Mouse (Mus musculus) left cerebral cortex, postnatal 36 days (tissue): ENCODE measurements around the gene Ahdc1. TPM values are rescaled to one million over a fixed set of nuclear protein-coding genes. Genes with fewer than 3 reads are reported as not detected.
A peak's percentile ranks its signal among the peaks of the same experiment; 100 is the strongest.

ENCODE experiments used
- DNase-seq, 2 experiments: peaks; one replicate each; pipeline ENCODE4 v3.0.0; 2021 to 2022; ENCODE audit warnings: low spot score in 2 of 2, mixed read lengths in 1 of 2
- intact Hi-C: fragments of 180-260 bp; cut with DNase I; formaldehyde crosslinking; loops from one replicate; pipeline ENCODE4 v1.15.1; 2025
- total RNA-seq, 2 experiments: library from RNA; stranded (reverse); gene quantifications; 2 replicates each; pipeline ENCODE4 v1.2.3; 2021

The Ahdc1 gene
- total RNA-seq, 2 experiments from 2014 or later = 91.3 to 110 TPM

DNA sequence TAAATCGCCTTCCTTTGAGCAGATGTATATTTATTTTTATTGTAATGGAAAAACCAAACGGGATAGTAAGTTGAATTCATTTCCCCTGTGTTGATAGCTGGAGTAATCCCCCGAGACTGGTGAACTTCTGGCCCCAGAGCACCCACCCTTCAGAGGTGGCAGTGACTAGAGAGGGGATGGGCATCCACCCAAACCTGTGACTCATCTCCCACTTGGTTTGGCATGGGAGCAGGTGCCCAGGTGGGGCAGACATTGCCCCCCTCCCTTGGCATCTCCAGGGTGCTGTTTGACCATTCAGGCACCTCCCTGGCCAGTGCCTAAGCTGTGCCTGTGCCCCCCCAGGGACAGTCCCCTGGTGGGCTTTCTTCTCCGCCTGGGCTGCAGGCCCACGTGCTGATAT lies 3.0 kb downstream of the Ahdc1 start:
- intact Hi-C loops = loop anchor here (5.0 kb wide), 2 partner anchors 113 to 198 kb away; partner anchors contain the start of genes Cd164l2 and Gpr3
- DNase-seq = no peak

DNA sequence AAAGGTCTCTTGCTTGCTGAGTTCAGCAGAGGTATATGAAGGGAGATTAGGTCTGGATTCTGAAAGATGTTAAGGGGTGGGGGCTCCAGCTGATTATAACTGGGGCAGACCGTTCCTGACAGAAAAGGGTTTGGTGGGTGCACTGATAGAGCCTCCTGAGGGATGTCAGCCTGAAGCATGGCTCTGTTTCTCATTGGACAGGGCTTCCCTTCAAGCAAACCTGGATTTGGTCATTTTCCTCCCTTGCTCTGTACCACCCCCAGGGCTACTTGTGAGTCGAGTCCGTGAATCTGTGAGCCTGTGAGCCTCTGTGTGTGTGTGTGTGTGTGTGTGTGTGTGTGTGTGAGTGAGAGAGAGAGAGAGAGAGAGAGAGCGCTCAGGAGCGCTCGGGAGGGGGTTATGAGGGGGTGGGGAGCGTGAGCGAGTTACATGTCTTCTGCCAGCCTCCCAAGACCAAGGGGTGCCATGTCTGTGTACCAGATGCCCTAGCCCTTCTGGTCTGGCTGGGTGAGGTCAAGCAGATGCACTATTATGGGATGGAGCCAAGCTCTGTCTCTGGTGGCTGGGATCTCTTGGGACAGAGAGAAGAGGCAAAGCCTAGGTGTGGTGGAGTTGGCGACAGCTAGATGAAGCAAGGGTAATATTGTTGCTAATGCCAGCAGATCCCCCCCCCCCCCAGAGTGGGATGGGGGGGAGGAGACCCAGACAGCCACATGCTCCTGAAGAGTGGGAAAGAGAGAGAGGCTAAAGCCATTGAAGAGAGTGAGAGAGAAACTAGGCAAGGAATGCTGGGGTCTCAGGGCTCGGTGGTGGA lies 4.0 kb downstream of the Ahdc1 start:
- DNase-seq = no peak
- intact Hi-C loops = loop anchor here (5.0 kb wide), 2 partner anchors 112 to 197 kb away; partner anchors contain the start of genes Cd164l2 and Gpr3

DNA sequence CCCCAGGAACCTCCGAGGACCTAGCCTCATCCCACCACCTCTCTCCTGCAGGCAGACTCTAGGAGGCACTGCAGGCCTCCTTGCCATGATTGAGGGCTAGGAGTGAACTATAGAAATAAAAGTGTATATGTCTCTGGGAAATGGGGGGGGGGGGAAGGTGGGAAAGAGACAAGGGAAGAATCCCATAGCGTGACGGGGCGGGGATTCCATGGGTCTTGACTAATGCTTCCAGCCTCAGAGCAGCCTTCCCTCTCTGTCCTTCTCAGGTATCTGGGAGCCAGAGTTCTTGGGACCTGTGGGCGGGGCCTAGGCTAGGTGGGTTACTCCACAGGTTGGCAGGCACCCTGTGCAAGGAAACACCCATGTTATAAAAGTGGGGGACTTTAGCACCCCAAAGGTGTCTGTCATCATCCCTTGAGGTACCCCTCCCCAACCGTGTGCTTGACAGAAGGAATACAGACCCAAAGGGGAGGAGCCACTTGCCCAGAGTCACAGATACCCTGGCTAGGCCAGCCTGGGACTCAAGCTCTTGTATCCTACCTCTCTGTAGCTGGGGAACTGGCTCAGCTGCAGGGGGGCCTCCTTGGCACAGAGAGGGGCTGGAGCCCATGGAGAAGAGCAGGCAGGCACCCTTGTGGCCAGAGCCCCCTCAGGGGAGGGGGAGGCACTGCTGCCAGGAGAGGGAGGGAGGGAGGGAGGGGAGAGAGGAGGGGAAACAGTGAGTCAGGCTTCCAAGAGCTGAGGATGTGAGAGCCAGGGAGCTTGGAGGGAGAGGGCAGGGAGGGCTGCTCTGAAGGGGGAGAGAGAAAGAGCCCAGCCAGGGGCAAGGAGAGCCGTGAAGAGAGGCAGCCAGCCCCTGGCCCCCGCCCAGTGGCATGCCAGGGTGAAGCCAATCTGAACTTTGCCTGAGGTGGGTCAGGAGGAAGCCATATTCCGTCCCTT lies 4.9 kb downstream of the Ahdc1 start:
- intact Hi-C loops = no loop called here
- DNase-seq = no peak

DNA sequence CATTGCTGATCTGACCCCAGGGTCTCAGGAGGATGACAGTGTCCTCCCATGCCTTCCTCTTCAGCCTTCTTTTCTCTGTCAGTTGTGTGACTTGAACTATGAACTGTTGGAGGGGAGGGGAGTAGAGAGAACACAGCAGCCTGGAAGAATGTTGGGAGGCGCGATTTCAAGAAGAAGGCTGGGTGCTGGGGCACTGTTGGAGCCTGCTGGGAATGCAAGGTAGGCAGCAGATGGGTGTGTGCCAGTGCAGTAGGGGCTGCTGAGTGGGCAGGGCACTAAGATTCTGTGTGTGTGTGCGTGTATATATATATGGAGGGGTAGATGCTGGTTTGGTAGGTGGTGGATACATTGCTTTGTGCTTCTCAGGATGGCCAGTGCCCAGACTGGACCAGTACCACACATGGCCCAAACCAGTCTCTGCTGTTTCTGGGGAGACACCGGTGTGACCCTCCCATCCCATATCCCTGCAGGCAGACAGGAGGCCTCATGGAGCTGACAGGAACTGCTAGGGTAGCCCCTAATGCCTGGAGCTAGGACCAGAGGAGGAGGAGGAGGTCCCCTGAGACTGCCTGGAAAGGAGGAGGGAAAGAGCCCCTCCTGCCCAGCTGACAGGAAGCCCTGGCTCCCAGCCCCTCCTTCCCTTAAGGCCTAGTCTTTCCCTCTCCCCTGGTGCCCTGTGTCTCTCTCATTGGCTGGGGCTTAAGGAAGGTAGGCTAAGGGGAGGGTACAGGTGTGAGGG lies 5.8 kb downstream of the Ahdc1 start:
- DNase-seq = peak in 1 of 2 experiments; percentile 57
- intact Hi-C loops = no loop called here

DNA sequence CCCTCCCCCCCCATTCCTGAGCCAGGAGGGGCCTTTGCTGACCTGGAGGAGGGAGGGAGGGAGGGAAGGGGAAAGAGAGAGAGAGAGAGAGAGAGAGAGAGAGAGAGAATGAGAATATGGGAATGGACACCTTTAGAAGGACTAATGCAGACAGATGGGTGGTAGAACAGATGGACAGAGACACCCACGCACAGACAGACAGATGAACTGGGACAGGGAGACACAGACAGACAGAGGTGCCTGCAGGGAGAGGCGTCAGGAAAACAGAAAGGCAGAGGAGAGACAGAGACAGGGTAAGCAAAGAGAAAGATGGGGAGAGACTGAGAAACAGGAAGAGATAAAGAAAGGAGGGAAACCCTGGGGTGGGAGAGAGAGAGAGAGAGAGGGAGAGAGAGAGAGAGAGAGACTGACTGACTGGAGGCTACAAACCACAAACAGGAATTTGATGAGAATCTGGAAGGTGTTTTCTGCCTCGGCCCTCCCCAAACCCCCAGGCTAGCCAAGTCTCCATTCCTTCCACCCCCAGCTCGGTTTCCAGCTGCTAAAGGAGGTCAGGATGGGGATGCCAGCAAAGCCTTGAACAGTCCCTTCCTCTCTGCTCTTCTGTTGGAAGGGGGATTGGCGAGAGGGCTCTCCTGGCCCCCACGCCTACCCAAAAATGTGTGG lies 6.7 kb downstream of the Ahdc1 start:
- no peak for DNase-seq
- intact Hi-C loops = no loop called here

DNA sequence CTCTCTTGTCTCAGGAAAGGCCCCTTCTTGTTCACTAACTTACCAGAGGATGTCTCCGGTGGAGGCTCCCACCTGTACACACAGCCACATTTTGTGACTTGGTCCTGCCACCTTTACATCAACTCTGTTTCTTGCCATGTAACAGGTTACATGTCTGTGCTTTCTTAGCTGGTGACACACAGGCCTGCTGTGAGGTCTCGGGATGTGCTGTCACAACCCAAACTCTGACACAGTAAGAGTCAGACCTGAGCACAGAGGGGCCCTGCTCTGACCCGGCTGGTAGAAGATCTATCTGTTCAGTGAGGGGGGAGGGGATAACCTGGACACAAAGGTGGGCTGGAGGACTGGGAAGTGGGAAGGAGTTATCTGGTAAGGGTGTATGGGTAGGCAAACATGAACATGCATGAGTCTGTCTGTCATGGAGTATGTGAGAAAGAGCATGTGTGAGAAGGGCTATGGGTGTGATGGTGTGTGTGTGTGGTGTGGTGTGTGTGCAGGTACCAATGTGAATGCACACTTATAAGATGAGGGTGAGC lies 7.3 kb downstream of the Ahdc1 start:
- intact Hi-C loops = no loop called here
- DNase-seq = no peak

DNA sequence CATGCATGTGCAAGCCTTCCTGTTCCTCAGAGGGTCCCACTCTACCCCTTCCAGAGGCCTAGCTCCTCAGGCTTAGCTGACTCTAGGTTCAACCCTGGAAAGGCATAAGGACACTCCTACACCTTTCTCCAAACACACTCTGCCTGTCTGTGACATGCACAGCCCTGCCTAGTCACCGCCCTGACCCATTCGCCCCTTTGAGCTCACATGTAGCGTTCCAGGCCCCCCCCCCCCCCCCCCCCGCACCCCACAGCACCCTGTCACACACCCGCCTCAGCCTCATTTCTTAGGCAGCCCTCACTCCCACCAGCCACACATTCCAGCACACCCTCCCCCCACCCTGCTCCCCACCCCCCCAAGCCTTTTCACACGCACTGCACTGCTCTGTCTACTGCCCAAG lies 9.7 kb downstream of the Ahdc1 start:
- no peak for DNase-seq
- intact Hi-C loops = no loop called here

DNA sequence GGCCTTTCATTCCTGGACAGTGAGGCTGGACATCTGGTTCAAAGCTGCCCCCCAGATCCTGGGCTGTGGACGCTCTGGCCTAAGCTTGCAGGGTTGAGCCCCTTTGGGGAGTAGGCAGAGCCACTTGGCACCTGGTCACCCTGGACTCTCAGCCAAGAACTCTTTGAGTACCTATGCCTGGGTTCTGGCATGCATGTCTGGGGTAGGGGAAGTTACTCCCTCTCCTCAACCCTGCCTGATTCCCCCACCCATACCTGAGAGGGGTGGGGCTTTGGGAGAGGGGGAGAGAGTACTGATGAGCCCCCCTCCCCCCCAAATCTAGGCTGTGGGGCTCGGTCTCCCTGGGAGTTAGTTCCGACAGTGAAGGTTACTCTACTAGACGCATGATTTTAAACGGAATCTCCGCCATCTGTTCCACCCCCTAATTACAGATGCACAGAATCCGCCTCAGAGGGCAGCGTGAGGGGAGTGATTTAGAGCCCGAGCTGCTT lies 10.2 kb downstream of the Ahdc1 start:
- intact Hi-C loops = no loop called here
- DNase-seq = no peak

DNA sequence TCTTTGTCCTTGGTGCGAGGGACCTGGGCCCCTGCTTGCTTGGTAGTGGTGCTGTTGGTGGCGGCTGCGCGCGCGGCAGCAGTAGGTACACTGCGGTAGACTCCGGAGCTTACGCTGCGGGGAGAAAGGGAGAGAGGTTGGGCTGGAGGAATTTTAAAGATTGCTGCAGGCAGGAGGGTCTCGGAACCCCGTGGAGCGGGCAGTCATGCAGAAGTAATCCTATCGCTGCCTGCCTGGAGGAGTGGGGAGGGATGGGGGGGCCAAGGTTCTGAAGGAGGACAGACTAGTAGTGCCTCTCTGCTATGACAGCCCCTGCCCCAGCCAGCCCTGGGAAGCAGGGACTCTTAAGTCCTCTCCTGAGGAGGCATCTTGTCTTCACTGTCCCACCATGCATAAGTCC lies 11.2 kb downstream of the Ahdc1 start:
- DNase-seq = no peak
- intact Hi-C loops = no loop called here

DNA sequence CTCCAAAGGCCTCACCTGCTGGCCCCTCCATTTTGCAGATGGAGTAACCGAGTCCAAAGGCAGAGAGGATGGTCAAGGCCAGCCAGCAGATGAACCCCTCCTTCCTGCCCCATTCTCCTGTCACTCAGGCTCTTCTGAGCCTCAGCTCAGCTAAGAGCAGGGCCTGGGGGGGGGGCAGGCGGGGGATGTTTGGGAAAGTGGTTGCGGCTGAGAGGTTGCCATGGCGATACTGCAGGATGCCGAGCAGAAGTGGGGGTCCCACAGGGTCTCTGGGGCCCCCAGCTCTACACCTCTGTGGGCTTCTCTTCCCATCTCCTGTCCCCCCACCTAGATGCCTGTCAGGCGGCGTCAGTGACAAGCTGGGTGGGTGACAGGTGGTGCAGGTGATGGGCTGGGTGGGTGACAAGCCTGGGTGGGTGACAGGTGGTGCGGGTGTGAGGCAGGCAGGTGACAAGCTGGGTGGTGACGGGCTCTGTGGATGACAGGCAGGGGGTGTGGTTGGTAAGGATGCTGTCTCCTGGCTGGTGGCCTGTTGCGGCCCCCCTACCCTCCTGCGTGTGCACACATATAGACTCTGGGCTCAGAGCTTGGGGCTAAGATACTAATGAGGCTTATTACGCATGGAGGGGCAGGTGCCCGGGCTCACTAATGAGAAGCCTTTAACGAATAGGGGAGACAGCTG lies 12.0 kb downstream of the Ahdc1 start:
- no peak for DNase-seq
- intact Hi-C loops = no loop called here

DNA sequence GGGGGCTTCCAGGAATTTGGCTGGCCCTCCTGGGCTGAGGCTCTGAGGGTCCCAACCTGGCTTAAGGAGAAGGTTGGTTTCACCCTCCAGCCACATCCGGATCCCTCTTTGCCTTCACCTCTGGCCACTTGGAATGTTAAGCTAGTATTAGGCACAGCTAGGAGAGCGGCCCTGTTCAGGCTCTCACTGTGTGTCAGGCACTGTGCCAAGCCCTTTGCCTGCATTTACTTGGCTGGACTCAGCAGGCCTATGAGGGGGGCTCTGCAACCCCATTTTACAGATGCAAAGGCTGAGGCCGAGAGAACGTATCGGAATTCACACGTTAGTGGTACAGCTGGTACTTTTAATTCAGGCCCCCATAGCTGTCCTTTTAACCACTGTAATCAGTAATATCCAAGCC lies 12.6 kb downstream of the Ahdc1 start:
- intact Hi-C loops = no loop called here
- no peak for DNase-seq

DNA sequence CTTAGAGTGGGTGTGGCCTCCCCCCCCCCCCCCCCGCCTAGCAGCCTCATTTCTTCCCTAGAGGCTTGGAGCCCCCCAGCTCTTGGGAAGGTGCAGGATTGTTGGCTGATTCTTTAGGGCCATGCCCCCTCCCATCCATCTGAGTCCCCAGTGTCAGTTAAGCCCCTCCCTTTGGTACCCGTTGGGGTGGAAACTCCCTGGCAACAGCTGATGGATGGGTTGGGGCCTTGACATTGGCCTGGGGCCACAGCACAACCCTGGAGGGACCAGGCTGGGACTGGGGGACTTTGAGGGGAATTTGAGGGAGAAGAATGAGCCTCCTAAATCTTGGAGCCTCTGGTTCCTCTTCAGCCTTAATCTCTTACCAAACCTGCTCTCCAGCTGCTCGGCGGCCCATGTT lies 13.3 kb downstream of the Ahdc1 start:
- intact Hi-C loops = no loop called here
- no peak for DNase-seq

DNA sequence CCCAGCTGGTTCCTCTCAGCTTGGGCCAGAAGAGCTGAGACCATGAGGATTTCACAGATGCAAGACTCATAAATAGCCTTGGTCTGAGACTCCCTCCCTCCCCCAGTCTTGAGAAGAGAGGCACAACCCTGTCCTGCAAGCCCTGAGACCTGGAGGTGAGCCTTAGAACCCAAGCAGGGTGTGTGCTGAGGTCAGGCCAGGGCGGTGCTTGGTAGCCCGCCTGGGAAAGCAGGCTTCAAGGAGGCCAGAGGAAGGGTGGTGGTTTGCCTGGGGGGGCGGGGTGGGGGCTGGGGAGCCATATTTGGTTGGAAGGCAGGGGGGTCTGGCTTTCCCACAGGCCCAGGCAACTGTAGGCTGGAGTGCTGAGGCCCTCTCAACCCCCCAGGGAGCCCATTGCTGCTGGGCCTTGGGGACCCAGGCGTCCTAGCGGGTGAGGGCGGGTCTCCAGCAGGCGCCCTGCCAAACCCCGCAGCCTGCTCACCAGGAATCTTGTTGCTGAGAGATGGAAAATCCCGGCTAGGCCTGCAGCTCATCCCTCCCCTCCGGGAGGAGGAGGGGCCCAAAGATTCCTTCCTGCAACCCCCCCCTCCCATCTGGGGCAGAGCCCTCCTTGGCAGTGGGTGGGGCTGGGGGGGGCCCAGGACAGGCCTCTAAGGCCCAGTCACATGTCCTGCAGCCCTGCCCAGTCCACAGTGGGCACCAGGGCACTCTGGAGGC lies 14.1 kb downstream of the Ahdc1 start:
- intact Hi-C loops = no loop called here
- no peak for DNase-seq

DNA sequence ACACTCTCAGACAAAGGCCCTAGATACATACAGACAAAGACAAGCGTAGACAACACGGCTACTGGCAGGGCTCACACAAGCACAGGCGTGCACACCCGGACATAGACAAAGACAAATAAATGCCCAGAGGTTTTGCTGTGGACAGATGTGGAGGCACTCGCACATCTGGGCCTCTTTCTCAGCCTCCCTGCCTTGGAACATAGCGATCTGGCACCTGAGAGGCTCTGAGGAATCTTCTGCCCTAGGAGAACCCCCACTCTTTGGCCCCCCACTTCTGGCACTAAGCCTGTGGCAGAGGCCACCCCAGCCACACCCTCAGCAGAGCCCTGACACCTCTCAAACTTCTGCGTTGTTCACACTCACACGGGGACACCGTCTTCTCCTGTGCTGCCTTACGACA lies 15.2 kb downstream of the Ahdc1 start:
- DNase-seq = no peak
- intact Hi-C loops = no loop called here

DNA sequence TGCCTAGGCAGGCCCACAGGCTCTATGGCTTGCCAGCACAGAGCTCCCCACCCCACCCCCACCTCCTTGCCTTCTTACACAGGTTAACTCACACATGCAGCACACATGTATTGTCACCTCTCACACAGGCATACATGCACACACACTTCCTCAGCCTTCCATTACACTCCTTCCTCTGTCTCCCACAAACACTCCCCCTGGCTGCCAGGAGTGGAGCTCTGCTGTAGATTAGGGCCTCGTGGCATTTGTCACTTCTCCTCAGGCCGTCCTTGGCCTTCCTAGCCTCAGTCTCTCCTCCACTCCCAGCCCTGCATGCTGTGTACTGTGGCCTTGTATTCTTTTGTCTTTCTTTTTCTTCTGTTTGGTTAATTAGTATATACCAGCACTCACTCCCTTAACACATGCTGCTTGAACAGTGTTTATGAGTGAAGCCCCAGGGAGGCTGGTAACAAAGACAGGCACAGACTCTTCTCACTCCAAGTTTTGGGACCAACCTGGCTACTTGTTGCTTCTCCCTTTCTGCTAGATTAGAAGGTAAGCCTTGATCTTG lies 15.8 kb downstream of the Ahdc1 start:
- intact Hi-C loops = no loop called here
- no peak for DNase-seq

DNA sequence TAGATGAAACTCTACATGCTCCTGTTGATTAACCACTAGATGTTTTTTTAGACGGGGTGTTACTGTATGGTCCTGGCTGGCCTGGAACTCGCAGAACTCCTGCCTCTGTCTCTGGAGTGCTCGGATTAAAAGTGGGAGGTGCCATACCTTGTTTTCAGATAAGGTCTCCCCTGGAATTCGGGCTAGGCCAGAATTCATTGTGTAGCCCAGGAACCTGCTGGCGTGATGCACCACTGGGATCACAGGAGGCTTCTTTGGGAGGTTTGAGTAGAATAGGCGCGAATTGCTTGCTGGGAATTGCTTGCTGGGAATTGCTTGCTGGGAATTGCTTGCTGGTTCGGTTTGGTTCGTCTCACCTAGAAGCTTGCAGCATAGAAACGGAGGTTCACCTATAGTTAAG lies 16.7 kb downstream of the Ahdc1 start:
- intact Hi-C loops = no loop called here
- DNase-seq = no peak

DNA sequence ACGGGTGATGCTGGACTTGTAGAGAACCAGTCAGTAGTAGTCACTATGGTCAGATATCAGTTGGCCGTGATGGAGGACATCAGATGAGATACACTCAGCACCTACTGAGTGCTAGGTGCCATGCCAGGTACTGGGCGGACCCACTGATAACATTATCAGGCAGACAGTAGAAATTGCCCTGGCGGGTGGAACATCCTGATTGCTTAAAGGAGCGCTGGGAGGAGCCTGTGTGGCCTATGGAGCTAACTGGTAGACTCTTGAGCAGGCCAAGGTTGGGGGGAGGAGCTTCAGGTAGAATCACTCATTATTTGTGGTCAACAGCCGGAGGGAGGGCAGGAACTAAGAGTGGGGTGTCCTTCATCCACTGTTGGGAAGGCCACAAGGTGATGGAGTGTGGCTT lies 17.1 kb downstream of the Ahdc1 start:
- DNase-seq = no peak
- intact Hi-C loops = no loop called here

DNA sequence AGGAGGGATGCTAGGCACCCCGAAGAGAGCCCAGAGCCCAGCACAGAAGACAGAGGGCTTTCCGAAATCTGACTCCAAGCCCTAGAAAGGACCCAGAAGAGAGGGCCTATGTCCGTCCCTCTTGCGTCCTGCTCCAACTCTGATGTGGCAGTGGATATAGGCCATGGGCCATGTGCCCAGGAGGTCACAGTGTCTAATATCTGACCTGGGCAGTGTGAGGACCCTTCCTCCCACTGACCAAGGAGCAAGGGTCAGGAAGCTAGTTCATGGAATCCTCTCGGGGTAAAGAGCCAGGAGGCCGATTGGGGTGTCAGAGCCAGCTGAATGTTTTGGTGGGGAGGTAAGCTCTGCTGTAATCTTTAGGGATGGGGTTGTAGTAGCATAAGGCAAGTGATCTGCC lies 17.8 kb downstream of the Ahdc1 start:
- intact Hi-C loops = no loop called here
- DNase-seq = no peak
